Mouse (Mus musculus) bone marrow macrophage, adult 2 months (primary cell): ENCODE results near the gene Abcf2.

Experiments used
- CTCF ChIP-seq: IDR thresholded peaks from 2 replicates; pipeline ENCODE4 v1.5.1; 2012; ENCODE audit warnings: low read depth, mild to moderate bottlenecking, low read length, moderate library complexity
- POLR2A ChIP-seq: IDR thresholded peaks from 2 replicates; pipeline ENCODE4 v1.6.1; 2012; ENCODE audit warnings: mild to moderate bottlenecking, low read depth, low read length, borderline replicate concordance

DNA sequence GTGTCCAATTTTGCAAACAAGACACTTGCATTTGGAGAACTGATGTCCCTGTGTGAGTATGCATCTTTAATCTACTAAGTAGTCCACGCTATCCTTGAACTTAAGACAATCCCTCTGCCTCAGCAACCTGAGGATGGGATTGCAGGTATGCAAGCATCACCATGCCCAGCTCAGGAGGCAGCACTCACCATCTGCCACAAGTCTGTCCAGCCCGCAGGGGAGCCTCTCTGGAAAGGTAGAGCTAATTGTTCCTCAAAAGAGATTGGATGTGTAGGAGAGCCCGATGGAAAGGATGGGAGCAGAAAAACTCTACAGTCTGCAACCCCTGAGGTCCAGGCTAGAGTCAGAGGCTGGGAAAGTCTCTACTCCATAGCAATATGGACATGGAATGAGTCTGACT is 41.7 kb upstream of the Abcf2 start:
- TF ChIP-seq CTCF (no peak), POLR2A (no peak)
